Mouse (Mus musculus) testis, postnatal 14 days (tissue): ENCODE measurements at regions not wholly inside any gene's neighbourhood (a gene's known extent, or its start where the extent isn't known, plus 50 kb on each side); places are given as distances from the start of the nearest gene placed in this dataset.

Source experiments
- DNase-seq: peaks from one replicate; pipeline ENCODE4 v3.0.0; 2021; ENCODE audit warnings: low spot score

GRCm38 (mm10) chr12:16268621-16269165, 342.1 kb downstream of the Lpin1 start:
- DNase-seq = no peak

- no peak for DNase-seq
Observed at GRCm38 (mm10) chr12:16261465-16261864, 349.3 kb downstream of the Lpin1 start.

GRCm38 (mm10) chr12:16260981-16261380, 349.8 kb downstream of the Lpin1 start:
- DNase-seq = no peak

GRCm38 (mm10) chr12:16260501-16260900, 350.3 kb downstream of the Lpin1 start:
- no peak for DNase-seq

GRCm38 (mm10) chr12:16250621-16251020, 360.1 kb downstream of the Lpin1 start:
- no peak for DNase-seq

- DNase-seq = no peak
Observed at GRCm38 (mm10) chr12:16250096-16250495, 360.7 kb downstream of the Lpin1 start.

- no peak for DNase-seq
Observed at GRCm38 (mm10) chr12:16239792-16240191, 371.0 kb downstream of the Lpin1 start.

- DNase-seq = no peak
Observed at GRCm38 (mm10) chr12:16237498-16237897, 373.3 kb downstream of the Lpin1 start.

- DNase-seq = no peak
Observed at GRCm38 (mm10) chr12:16233559-16233958, 377.2 kb downstream of the Lpin1 start.

- DNase-seq = no peak
Observed at GRCm38 (mm10) chr12:16232828-16233227, 377.9 kb downstream of the Lpin1 start.

GRCm38 (mm10) chr12:16232051-16232450, 378.7 kb downstream of the Lpin1 start:
- DNase-seq = no peak

- no peak for DNase-seq
Observed at GRCm38 (mm10) chr12:16231093-16231492, 379.7 kb downstream of the Lpin1 start.

- no peak for DNase-seq
Observed at GRCm38 (mm10) chr12:16225428-16225827, 385.3 kb downstream of the Lpin1 start.

GRCm38 (mm10) chr12:16222836-16223450, 387.8 kb downstream of the Lpin1 start:
- DNase-seq = no peak

- no peak for DNase-seq
Observed at GRCm38 (mm10) chr12:16222205-16222604, 388.6 kb downstream of the Lpin1 start.

GRCm38 (mm10) chr12:16221142-16221541, 389.6 kb downstream of the Lpin1 start:
- no peak for DNase-seq

- DNase-seq = no peak
Observed at GRCm38 (mm10) chr12:16220561-16220960, 390.2 kb downstream of the Lpin1 start.

GRCm38 (mm10) chr12:16218906-16219305, 391.9 kb downstream of the Lpin1 start:
- DNase-seq = no peak

GRCm38 (mm10) chr12:16210553-16210952, 393.8 kb upstream of the Trib2 start:
- DNase-seq = no peak

- no peak for DNase-seq
Observed at GRCm38 (mm10) chr12:16210111-16210510, 393.4 kb upstream of the Trib2 start.

GRCm38 (mm10) chr12:16204941-16205340, 388.2 kb upstream of the Trib2 start:
- no peak for DNase-seq

- DNase-seq = peak; percentile 14
Observed at GRCm38 (mm10) chr12:16196917-16197316, 380.2 kb upstream of the Trib2 start.

- DNase-seq = no peak
Observed at GRCm38 (mm10) chr12:16191803-16192389, 375.2 kb upstream of the Trib2 start.

- DNase-seq = no peak
Observed at GRCm38 (mm10) chr12:16190706-16191105, 374.0 kb upstream of the Trib2 start.
